Mouse (Mus musculus): ENCODE results near the gene Map2k1. TPM values are rescaled to one million over a fixed set of nuclear protein-coding genes. Genes with fewer than 3 reads are reported as not detected.

Gene Map2k1
- polyA plus RNA-seq, 1 experiment from 2014 or later: 32.5 TPM

DNA sequence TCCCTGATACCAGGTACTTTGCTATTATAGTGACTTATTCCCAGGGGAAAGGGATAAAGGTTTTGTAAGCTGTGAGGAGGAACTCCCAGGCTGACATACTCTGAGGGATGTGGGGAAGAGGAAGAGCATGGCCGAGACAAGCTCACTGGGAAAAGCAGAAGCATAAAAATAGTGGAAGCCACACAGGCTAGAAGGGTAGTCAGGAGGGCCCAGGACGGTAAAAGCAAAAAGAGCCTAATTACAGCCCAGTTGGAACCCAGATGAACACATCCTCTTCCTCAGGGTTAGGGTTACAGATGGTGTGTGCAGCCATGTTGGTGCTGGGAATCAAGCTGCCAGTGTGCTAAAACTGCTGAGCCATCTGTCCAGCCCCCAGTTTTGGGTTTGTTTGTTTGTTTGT, 31.3 kb downstream of the Map2k1 start:
- H3K4me3 ChIP-seq (replicated peaks): no peak overlapping the region
- no peak for DNase-seq
- H3K4me2 ChIP-seq: no peak overlapping the region
- no peak overlapping the region for H3K27ac ChIP-seq
- H3K9me3 ChIP-seq (replicated peaks): no peaks in the 10 kb centered on the region
- H3K27me3 ChIP-seq: no peaks in the 10 kb centered on the region
- 23% methylated on average over 2 of the region's 2 CpGs for WGBS (ENCODE audit: insufficient replicate concordance)
- no peak for ATAC-seq (ENCODE audit: low read depth)
- H3K9ac ChIP-seq: no peak overlapping the region
- H3K4me1 ChIP-seq (replicated peaks): peaks cover 29% of the 10 kb centered on the region
- H3K36me3 ChIP-seq: 0 out of 2 replicates have a peak, but pooled peaks cover 2% of the 10 kb centered on the region

DNA sequence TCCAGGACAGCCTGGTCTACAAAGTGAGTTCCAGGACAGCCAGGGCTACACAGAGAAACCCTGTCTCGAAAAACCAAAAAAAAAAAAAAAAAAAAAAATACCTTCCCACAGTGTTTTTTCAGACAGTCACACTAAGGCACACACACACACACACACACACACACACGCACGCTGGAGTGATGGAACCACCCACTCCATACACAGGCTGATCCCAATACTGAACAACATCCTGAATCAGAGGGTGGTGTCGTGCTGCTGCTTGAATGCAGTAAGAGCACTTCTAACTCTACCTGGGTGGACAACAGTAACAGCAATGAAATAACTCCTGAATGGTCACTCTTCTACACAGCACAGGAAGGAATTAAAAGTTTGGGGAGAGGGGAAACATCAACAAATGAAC, 32.0 kb downstream of the Map2k1 start:
- H3K4me2 ChIP-seq: no peak overlapping the region
- H3K9me3 ChIP-seq (replicated peaks): no peaks in the 10 kb centered on the region
- no peak overlapping the region for H3K9ac ChIP-seq
- DNase-seq (no peak), ATAC-seq (ENCODE audit: low read depth) (no peak)
- 0 out of 2 replicates have a peak, but pooled peaks cover 2% of the 10 kb centered on the region for H3K36me3 ChIP-seq
- 76% methylated on average over 4 of the region's 4 CpGs for WGBS (ENCODE audit: insufficient replicate concordance)
- peaks cover 35% of the 10 kb centered on the region for H3K4me1 ChIP-seq (replicated peaks)
- no peak overlapping the region for H3K27ac ChIP-seq
- no peaks in the 10 kb centered on the region for H3K27me3 ChIP-seq
- no peak overlapping the region for H3K4me3 ChIP-seq (replicated peaks)

DNA sequence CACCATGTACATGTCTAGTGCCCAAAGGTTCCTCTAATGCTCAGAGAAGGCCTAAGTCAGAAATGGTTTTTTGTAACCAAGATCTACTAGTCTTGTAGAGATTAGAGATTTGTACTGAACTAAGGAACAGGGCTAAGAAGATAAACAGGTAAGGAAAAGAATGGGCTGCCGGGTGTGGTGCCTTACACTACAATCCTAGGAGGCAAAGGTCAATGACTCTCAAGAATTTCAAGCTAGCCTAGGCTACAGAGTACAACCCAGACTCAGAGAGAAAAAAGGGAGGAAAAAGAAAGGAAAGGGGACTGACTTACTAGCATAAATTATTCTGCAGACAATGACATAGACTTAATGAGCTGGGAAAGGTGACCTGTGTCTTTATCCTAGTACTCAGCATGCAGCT, 32.8 kb downstream of the Map2k1 start:
- H3K9ac ChIP-seq: no peak overlapping the region
- no peak overlapping the region for H3K4me3 ChIP-seq (replicated peaks)
- H3K9me3 ChIP-seq (replicated peaks): no peaks in the 10 kb centered on the region
- no peak overlapping the region for H3K4me2 ChIP-seq
- H3K27ac ChIP-seq: no peak overlapping the region
- DNase-seq (no peak), ATAC-seq (ENCODE audit: low read depth) (no peak)
- 68% methylated on average over 1 of the region's 1 CpGs for WGBS (ENCODE audit: insufficient replicate concordance)
- no peaks in the 10 kb centered on the region for H3K27me3 ChIP-seq
- H3K36me3 ChIP-seq: 0 out of 2 replicates have a peak, but pooled peaks cover 2% of the 10 kb centered on the region
- H3K4me1 ChIP-seq (replicated peaks): peaks cover 36% of the 10 kb centered on the region

- H3K36me3 ChIP-seq: 0 out of 2 replicates have a peak, but pooled peaks cover 2% of the 10 kb centered on the region
- H3K27me3 ChIP-seq: no peaks in the 10 kb centered on the region
- no peaks in the 10 kb centered on the region for H3K9me3 ChIP-seq (replicated peaks)
- 75% methylated on average over 10 of the region's 10 CpGs for WGBS (ENCODE audit: insufficient replicate concordance)
- no peak overlapping the region for H3K9ac ChIP-seq
- H3K4me3 ChIP-seq (replicated peaks): no peak overlapping the region
- DNase-seq (no peak), ATAC-seq (ENCODE audit: low read depth) (no peak)
- no peak overlapping the region for H3K4me2 ChIP-seq
- H3K4me1 ChIP-seq (replicated peaks): peaks cover 35% of the 10 kb centered on the region
- no peak overlapping the region for H3K27ac ChIP-seq
Measured at GRCm38 (mm10) chr9:64219772-64220420, 33.5 kb downstream of the Map2k1 start.

DNA sequence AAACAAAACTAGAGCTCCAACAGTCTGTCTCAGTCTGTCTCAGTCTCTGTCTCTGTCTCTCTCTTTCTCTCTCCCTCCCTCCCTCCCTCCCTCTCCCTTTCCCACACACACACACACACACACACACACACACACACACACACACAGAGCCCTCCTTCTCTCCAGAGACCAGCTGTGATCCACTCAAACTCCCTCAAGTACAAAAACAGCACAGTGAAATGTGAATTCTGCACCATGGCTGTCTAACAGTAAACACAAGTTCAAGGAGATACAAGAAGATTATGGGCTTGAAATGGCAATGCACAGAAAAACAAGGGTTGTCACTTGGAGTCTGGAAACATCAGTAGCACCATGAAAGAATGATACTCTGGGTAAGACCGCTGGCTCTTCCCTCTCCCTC, 34.1 kb downstream of the Map2k1 start:
- Histone ChIP-seq H3K9me3 (replicated peaks) (no peaks in the 10 kb centered on the region), H3K4me1 (replicated peaks) (peaks cover 35% of the 10 kb centered on the region), H3K4me3 (replicated peaks) (no peak overlapping the region), H3K9ac (no peak overlapping the region), H3K36me3 (0 out of 2 replicates have a peak, but pooled peaks cover 2% of the 10 kb centered on the region), H3K27me3 (no peaks in the 10 kb centered on the region), H3K4me2 (no peak overlapping the region), H3K27ac (no peak overlapping the region)
- DNase-seq (no peak), ATAC-seq (ENCODE audit: low read depth) (no peak)
- 76% methylated on average over 1 of the region's 1 CpGs for WGBS (ENCODE audit: insufficient replicate concordance)

DNA sequence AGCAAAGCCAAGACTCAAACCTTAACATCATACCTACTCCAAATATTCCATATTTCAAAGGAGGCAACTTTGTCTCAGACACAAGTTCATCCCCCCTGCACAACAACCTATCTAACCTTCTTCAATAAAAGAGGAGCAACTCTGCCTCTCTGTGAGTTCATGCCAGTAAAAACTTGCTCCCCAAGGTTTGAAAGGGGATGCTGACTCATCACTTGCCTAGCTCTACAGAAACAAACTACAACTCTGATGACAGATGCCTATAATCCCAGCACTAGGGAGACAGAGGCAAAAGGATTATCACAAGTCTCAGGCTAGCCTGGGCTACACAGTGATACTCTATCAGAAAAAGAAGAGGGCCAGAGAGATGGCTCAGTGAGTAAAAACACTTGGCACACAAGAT, 35.5 kb downstream of the Map2k1 start:
- no peak overlapping the region for H3K27ac ChIP-seq
- H3K4me2 ChIP-seq: no peak overlapping the region
- 0 out of 2 replicates have a peak, but pooled peaks cover 4% of the 10 kb centered on the region for H3K36me3 ChIP-seq
- ATAC-seq (ENCODE audit: low read depth): no peak
- H3K4me3 ChIP-seq (replicated peaks): no peak overlapping the region
- no peaks in the 10 kb centered on the region for H3K9me3 ChIP-seq (replicated peaks)
- H3K4me1 ChIP-seq (replicated peaks): peaks cover 35% of the 10 kb centered on the region
- no peaks in the 10 kb centered on the region for H3K27me3 ChIP-seq
- DNase-seq: no peak
- H3K9ac ChIP-seq: no peak overlapping the region

- H3K9ac ChIP-seq: no peak overlapping the region
- no peaks in the 10 kb centered on the region for H3K9me3 ChIP-seq (replicated peaks)
- no peak overlapping the region for H3K4me2 ChIP-seq
- no peak for DNase-seq
- peaks cover 29% of the 10 kb centered on the region for H3K4me1 ChIP-seq (replicated peaks)
- no peak overlapping the region for H3K4me3 ChIP-seq (replicated peaks)
- no peaks in the 10 kb centered on the region for H3K27me3 ChIP-seq
- no peak for ATAC-seq (ENCODE audit: low read depth)
- no peak overlapping the region for H3K27ac ChIP-seq
- peaks cover 10% of the 10 kb centered on the region for H3K36me3 ChIP-seq
- 94% methylated on average over 2 of the region's 2 CpGs for WGBS (ENCODE audit: insufficient replicate concordance)
Measured at GRCm38 (mm10) chr9:64216641-64217040, 36.8 kb downstream of the Map2k1 start.

GRCm38 (mm10) chr9:64216090-64216489, 37.3 kb downstream of the Map2k1 start:
- H3K36me3 ChIP-seq: peaks cover 13% of the 10 kb centered on the region
- ATAC-seq (ENCODE audit: low read depth) (no peak), DNase-seq (no peak)
- 29% methylated on average over 4 of the region's 4 CpGs for WGBS (ENCODE audit: insufficient replicate concordance)
- H3K27ac ChIP-seq: no peak overlapping the region
- no peaks in the 10 kb centered on the region for H3K9me3 ChIP-seq (replicated peaks)
- H3K4me1 ChIP-seq (replicated peaks): peaks cover 29% of the 10 kb centered on the region
- H3K9ac ChIP-seq: no peak overlapping the region
- no peak overlapping the region for H3K4me2 ChIP-seq
- H3K27me3 ChIP-seq: no peaks in the 10 kb centered on the region
- no peak overlapping the region for H3K4me3 ChIP-seq (replicated peaks)

DNA sequence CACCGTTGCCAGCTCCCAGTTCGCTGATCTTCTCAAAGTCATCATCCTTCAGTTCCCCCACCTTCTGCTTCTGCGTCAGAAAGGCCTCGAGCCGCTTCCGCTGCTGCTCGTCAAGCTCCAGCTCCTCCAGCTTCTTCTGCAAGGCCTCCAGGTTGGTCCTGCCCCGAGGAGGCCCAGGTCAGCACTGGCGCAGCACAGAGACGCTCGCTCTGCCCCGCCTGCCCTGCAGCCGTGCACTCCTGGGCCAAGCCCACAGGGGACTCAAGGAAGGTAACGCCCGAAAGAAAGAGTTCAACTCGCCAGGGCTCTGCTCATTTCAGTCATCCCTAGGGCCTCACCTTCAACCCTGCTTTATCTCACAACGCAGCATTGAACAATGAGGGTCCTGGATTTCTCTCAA, 39.0 kb downstream of the Map2k1 start:
- H3K9ac ChIP-seq: no peak overlapping the region
- no peak overlapping the region for H3K4me3 ChIP-seq (replicated peaks)
- H3K27ac ChIP-seq: no peak overlapping the region
- WGBS (ENCODE audit: insufficient replicate concordance): 83% methylated on average over 17 of the region's 17 CpGs
- ATAC-seq (ENCODE audit: low read depth) (no peak), DNase-seq (no peak)
- peaks cover 22% of the 10 kb centered on the region for H3K4me1 ChIP-seq (replicated peaks)
- H3K27me3 ChIP-seq: no peaks in the 10 kb centered on the region
- H3K36me3 ChIP-seq: peaks cover 24% of the 10 kb centered on the region
- no peaks in the 10 kb centered on the region for H3K9me3 ChIP-seq (replicated peaks)
- H3K4me2 ChIP-seq: no peak overlapping the region

GRCm38 (mm10) chr9:64207509-64208084, 45.8 kb downstream of the Map2k1 start:
- Histone ChIP-seq H3K4me1 (replicated peaks) (no peaks in the 10 kb centered on the region), H3K27ac (no peak overlapping the region), H3K4me3 (replicated peaks) (no peak overlapping the region), H3K4me2 (no peak overlapping the region), H3K9me3 (replicated peaks) (no peaks in the 10 kb centered on the region), H3K36me3 (peaks cover 35% of the 10 kb centered on the region), H3K9ac (no peak overlapping the region), H3K27me3 (no peaks in the 10 kb centered on the region)
- ATAC-seq (ENCODE audit: low read depth) (no peak), DNase-seq (no peak)
- WGBS (ENCODE audit: insufficient replicate concordance): 75% methylated on average over 3 of the region's 3 CpGs

- Histone ChIP-seq H3K27ac (no peak overlapping the region), H3K27me3 (no peaks in the 10 kb centered on the region), H3K4me2 (no peak overlapping the region), H3K9ac (no peak overlapping the region), H3K4me3 (replicated peaks) (no peak overlapping the region), H3K9me3 (replicated peaks) (no peaks in the 10 kb centered on the region), H3K4me1 (replicated peaks) (no peaks in the 10 kb centered on the region), H3K36me3 (peaks cover 21% of the 10 kb centered on the region)
- DNase-seq: no peak
- ATAC-seq (ENCODE audit: low read depth): no peak
Measured at GRCm38 (mm10) chr9:64202866-64203265, 50.6 kb downstream of the Map2k1 start.

GRCm38 (mm10) chr9:64202331-64202730, 51.1 kb downstream of the Map2k1 start:
- no peak for ATAC-seq (ENCODE audit: low read depth)
- no peaks in the 10 kb centered on the region for H3K4me1 ChIP-seq (replicated peaks)
- H3K9ac ChIP-seq: no peak overlapping the region
- H3K36me3 ChIP-seq: peaks cover 21% of the 10 kb centered on the region
- no peak overlapping the region for H3K4me2 ChIP-seq
- no peaks in the 10 kb centered on the region for H3K27me3 ChIP-seq
- H3K9me3 ChIP-seq (replicated peaks): no peaks in the 10 kb centered on the region
- H3K4me3 ChIP-seq (replicated peaks): no peak overlapping the region
- no peak for DNase-seq
- no peak overlapping the region for H3K27ac ChIP-seq

Measured in liver, embryonic 13.5 days (tissue).